Mouse (Mus musculus): ENCODE measurements at regions not wholly inside any gene's neighbourhood (a gene's known extent, or its start where the extent isn't known, plus 50 kb on each side); places are given as distances from the start of the nearest gene placed in this dataset.

GRCm38 (mm10) chr19:26475754-26476153 is 129.1 kb upstream of the Smarca2 start:
- no peak for DNase-seq (ENCODE audit: low spot score)

DNA sequence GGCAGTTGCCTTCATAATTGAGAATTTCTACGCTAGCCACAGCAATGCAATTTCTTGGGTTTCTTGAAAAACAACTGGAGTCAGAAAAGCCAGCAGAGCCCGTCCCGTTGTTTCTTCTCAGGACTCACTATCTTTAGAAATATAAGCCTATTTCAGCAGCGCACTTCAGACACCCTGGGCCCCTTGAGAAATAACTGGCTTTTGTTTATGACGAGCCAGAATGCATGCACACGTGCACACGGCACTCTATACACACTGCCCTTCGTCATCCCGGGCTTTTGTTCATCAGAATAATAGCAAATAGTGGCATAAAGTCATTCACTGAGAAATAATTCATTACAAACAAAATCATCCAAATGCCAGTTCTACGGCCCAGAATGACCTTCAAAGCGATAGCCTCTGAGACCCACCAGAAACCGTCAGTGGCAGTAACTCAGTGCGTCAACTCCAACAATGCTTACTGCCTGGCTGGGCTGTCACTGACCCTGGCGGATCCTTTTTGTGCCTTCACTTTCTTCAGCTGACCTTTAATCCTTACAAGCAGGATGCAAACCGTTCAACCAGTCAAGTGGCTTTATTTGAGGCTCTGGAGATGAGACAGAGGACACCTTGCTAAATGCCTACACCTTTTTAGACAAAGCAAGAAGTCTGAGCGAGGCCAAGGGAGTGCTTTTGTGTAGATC is 126.7 kb upstream of the Smarca2 start:
- DNase-seq (ENCODE audit: low spot score) = no peak

DNA sequence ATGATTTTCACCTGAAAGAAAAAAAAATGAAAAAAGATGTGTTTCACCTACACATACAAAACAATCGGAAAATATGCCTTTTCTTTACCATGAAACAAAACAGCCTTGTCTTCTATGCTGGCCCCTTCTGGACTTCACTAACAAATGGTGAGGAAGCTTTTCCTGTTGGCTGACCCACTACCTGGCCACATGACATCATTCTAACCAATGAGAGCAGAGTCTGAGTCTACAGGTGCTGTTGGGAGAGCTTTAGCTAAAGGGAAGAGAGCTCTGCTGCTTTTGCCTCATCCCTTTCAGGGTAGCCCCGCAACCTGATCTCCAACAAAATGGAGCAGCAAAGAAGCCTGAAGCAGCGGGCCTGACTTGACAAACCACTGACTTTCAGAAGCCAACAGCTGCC is 120.5 kb upstream of the Smarca2 start:
- DNase-seq (ENCODE audit: low spot score) = no peak

GRCm38 (mm10) chr19:26492806-26493205 is 112.0 kb upstream of the Smarca2 start:
- DNase-seq (ENCODE audit: low spot score) = no peak

GRCm38 (mm10) chr19:26501064-26501463 is 103.8 kb upstream of the Smarca2 start:
- no peak for DNase-seq (ENCODE audit: low spot score)

DNA sequence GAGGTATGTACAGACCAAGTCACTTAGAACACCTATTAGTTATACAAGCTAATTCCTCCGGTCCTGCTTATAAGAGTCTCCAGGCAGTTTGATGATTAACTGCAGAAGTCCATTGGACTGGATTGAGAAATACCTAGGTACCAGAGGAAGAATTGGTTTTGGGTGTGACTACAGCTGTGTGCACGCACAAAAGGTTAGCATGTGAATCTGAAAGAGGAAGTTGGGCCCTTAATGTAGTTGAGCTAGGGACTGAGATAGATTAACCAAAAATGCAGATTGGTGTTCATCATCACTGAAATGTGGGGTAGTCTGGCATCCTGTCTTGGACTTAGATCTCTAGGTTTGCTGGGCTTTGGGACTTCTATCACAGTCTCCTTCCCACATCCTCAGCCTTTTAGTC is 100.8 kb upstream of the Smarca2 start:
- DNase-seq (ENCODE audit: low spot score) = no peak

- DNase-seq (ENCODE audit: low spot score) = no peak
Measured at GRCm38 (mm10) chr19:26506802-26507201, 98.0 kb upstream of the Smarca2 start.

DNA sequence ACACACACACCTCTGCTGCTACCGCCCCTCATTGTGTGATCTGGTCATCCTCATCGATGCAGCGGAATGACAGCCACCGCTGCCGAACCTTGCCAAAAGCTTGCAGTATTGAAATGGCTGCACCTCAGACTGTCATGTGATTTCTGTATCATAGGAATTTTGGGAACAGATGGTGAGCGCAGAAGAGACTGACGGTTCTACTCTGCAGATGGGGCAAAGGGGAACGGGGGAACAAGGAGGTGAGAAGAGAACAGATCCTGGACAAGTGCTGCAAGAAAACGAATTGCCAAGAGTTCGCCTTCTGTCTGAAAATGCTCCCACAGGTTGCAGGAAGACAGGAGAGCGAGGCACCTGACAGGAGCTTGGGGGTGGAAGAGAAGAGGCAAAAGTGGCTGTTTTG is 96.9 kb upstream of the Smarca2 start:
- no peak for DNase-seq (ENCODE audit: low spot score)

DNA sequence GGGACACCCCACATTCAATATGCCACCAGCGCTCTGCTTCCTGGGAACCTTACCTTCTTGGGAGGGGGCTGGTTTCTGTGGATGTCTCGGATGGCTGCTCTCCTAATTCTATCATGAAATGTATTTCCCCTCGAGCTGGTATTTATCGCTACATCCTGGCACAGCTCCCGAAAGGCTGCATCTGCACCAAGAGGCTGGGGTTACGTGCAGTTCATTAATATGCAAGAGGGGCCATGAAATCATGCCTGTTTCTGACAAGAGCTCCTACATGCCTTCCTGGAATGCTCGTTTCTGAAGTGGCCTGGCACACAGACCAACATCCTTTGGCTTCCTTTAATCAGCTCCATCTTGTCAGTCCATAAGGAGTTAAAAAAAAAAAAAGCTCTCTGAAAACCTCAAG is 96.2 kb upstream of the Smarca2 start:
- DNase-seq (ENCODE audit: low spot score) = no peak

- no peak for DNase-seq (ENCODE audit: low spot score)
Measured at GRCm38 (mm10) chr19:26509240-26509639, 95.6 kb upstream of the Smarca2 start.

DNA sequence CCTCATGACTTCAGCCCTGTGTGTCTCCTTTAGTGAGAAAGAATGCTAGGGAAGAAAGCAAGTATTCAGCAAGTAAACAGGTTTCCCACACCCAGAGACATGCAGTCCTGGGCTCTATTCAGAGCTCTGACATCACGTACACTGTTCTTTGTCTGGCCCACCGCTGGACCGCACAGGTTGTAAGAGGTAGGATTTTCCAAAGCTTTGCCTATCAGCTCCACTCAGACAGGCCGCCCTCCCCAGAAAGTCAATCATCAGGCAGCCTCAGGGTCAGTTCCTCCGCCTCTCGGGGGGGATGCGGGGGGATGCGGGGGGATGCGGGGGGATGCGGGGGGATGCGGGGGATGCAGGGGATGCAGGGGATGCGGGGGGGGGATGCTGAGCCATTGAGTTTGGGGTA is 94.7 kb upstream of the Smarca2 start:
- no peak for DNase-seq (ENCODE audit: low spot score)

DNA sequence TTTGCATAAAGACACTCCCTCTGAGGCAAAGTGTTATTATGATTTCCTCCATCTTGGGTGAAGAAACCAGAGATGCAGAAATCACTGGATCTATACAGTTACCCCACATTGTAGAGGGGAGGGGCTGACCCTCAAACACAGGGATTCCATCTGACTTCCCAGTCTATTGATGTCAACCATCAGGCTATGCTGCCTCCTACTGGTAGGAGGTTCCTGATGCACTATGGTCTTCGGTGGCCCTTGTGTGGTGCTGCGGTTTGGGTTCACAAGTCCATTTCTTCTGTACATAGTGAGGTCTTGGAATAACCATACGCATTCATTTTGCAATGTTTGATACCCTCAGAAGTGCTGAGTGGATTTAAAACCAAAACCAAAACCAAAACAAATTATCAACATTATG is 94.0 kb upstream of the Smarca2 start:
- DNase-seq (ENCODE audit: low spot score) = no peak

DNA sequence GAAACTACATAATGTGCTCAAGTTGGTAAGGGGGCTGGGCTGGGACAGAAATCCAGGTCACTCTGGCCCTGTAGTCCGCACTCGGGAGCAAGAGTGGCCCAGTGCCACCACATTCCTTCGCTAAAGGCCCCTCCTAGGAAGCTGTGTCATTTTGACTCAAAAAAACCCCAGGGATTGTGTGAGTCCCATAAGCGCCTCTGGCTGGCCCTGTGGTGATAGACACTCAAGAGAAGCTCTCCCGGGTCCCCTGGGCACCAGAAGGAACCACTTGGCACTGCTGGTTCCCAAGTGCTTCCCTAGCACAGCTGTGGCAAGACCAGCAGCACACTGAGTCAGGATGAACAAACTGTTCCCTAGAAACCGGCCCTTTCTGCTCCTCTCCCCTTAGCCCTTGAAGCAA is 93.1 kb upstream of the Smarca2 start:
- no peak for DNase-seq (ENCODE audit: low spot score)

- no peak for DNase-seq (ENCODE audit: low spot score)
Measured at GRCm38 (mm10) chr19:26524583-26524982, 80.3 kb upstream of the Smarca2 start.

GRCm38 (mm10) chr19:26531390-26531789 is 73.5 kb upstream of the Smarca2 start:
- DNase-seq (ENCODE audit: low spot score) = no peak

DNA sequence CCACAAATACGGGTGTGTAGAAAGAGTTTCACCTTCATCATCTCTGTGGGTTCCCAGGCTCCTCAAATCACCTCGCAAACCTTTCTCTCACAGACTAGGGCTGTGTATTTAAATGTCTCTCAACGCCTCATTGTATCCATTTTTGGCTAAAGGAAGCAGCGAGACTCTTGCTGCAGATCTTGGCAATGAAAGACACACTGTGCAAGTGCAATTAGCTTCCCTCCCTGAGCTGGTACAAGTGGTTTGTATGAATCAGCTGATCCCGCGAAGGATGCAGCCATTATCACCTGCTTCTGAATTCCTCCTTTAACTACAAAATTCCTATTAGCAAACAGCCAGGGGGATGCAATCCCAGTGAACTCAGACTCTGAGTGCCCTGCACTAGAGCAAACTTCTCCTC is 72.3 kb upstream of the Smarca2 start:
- DNase-seq (ENCODE audit: low spot score) = no peak

DNA sequence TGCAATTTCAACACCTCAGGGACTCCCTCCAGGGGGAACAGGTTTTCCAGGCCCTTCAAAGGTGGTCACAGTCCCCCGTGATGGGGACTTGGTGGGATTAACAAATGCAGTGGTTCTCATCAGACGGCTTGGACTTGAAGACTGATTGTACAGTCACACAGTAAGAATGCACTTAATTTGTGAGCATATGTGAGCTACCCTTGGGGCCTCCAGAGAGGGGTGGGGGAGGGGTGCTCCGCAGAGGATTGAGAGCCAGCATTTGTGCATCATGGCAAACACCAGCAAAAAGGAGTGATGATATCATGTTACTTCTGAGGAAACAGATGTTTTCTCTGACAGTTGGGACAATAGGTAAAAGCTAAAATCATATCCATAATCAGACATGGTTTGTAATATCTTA is 59.2 kb upstream of the Smarca2 start:
- DNase-seq (ENCODE audit: low spot score) = no peak

GRCm38 (mm10) chr19:26547522-26547921 is 57.3 kb upstream of the Smarca2 start:
- no peak for DNase-seq (ENCODE audit: low spot score)

GRCm38 (mm10) chr19:26548562-26549270 is 56.1 kb upstream of the Smarca2 start:
- DNase-seq (ENCODE audit: low spot score) = no peak

- no peak for DNase-seq (ENCODE audit: low spot score)
Measured at GRCm38 (mm10) chr19:26550299-26550698, 54.6 kb upstream of the Smarca2 start.

Data from ovary, adult 18-20 months (tissue).